In the genomic region with DNA sequence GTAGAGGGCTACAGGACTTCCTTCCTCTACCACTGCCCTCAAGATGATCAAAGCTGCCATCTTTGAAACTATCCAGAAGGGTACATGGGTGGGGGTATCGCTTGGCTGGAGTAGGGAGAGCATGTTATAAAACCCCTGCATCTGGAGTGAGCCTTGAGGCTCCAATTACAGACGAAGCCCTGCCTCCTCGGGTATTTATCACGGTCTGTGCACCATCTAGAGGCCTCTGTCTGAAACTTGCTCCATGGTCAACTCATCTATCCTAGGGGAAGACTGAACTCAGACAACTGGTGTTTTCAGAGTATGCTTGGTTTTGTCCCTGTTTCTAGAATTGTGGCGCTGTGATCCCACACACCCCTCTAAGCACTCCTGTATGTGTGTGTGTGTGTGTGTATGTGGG, we compare ENCODE assay signal across 8 mouse cellular contexts. TPM values are rescaled to one million over a fixed set of nuclear protein-coding genes. Genes with fewer than 3 reads are reported as not detected.
DNase-seq lines count a peak whose midpoint lies in the region; ATAC-seq and TF ChIP-seq lines count a peak whose summit lies in the region.

No protein-coding gene starts in this region.

- no peaks in the 10 kb centered on the region for H3K27me3 ChIP-seq in heart, embryonic 11.5 days (ENCODE audit: control insufficient read depth, insufficient read depth, low read length)
- H3K27me3 ChIP-seq in midbrain, embryonic 16.5 days (ENCODE audit: control insufficient read depth, insufficient read depth, low read depth, low read length), result no peaks in the 10 kb centered on the region

- 31% methylated on average over 5 of the region's 5 CpGs for WGBS in heart, embryonic 11.5 days (ENCODE audit: insufficient replicate concordance)
- 53% methylated on average over 5 of the region's 5 CpGs for WGBS in midbrain, embryonic 16.5 days

- H3K9ac ChIP-seq in heart, embryonic 11.5 days (ENCODE audit: low read depth, low read length), result no peak overlapping the region
- H3K9ac ChIP-seq in midbrain, embryonic 16.5 days (ENCODE audit: low read depth, low read length), result no peak overlapping the region

- no peaks in the 10 kb centered on the region for H3K9me3 ChIP-seq in heart, embryonic 11.5 days (replicated peaks; ENCODE audit: control insufficient read depth, low read length)
- H3K9me3 ChIP-seq in midbrain, embryonic 16.5 days (replicated peaks; ENCODE audit: control insufficient read depth, low read length, poor library complexity, severe bottlenecking), result no peaks in the 10 kb centered on the region

- peak; percentile 79 for TF ChIP-seq CTCF in layer of hippocampus, adult 2 months (conservative IDR thresholded peaks at IDR 0.05)

- no peak overlapping the region for H3K4me2 ChIP-seq in heart, embryonic 11.5 days
- no peak overlapping the region for H3K4me2 ChIP-seq in midbrain, embryonic 16.5 days (ENCODE audit: low read length)

- H3K36me3 ChIP-seq in heart, embryonic 11.5 days (ENCODE audit: control insufficient read depth, insufficient read depth, low read length), result no peaks in the 10 kb centered on the region
- H3K36me3 ChIP-seq in midbrain, embryonic 16.5 days (ENCODE audit: control insufficient read depth, insufficient read depth, low read length), result no peaks in the 10 kb centered on the region

- no peak overlapping the region for H3K4me3 ChIP-seq in heart, embryonic 11.5 days (ENCODE audit: low read depth, low read length)
- H3K4me3 ChIP-seq in layer of hippocampus, adult 2 months, result no peak overlapping the region
- no peak overlapping the region for H3K4me3 ChIP-seq in midbrain, embryonic 16.5 days (ENCODE audit: low read depth, low read length)

- ATAC-seq in heart, embryonic 11.5 days (replicated peaks; ENCODE audit: insufficient number of reproducible peaks, low FRiP score, low TSS enrichment), result no peak; the same call in 1 of the 2 replicates
- ATAC-seq in midbrain, embryonic 16.5 days, result peak; percentile 86
- ATAC-seq in inflammation-experienced regulatory T-cells, adult 6 months, result no peak

- DNase-seq in heart, adult 8-10 months (ENCODE audit: low spot score), result peak; percentile 68
- peak; percentile 85 for DNase-seq in brain, adult 2 months (ENCODE audit: low read depth, low spot score)
- peak; percentile 35 to 61 for DNase-seq in heart, adult 9 months (ENCODE audit: low spot score in 2 of 2)
- DNase-seq in layer of hippocampus, adult 2 months (ENCODE audit: low spot score in 2 of 2), result peak; percentile 53 to 64
- no peak for DNase-seq in spleen, adult 18-20 months

- no peaks in the 10 kb centered on the region for H3K4me1 ChIP-seq in heart, embryonic 11.5 days (ENCODE audit: control insufficient read depth, insufficient read depth, low read length)
- H3K4me1 ChIP-seq in midbrain, embryonic 16.5 days (ENCODE audit: control insufficient read depth, insufficient read depth, low read length), result peaks cover 3% of the 10 kb centered on the region; the same call in 1 of the 2 replicates

- H3K27ac ChIP-seq in heart, embryonic 11.5 days (ENCODE audit: low read depth, low read length), result no peak overlapping the region
- H3K27ac ChIP-seq in layer of hippocampus, adult 2 months, result no peak overlapping the region
- no peak overlapping the region for H3K27ac ChIP-seq in midbrain, embryonic 16.5 days (ENCODE audit: low read length)

RNA-seq across cellular contexts. Expression of a gene that starts 59.7 kb away (rescaled TPM):
- total RNA-seq in heart, adult 8-10 months (2022), result not detected
- 0.70 TPM in 1 of 2 replicates, not detected in the other for polyA plus RNA-seq in heart, embryonic 11.5 days (2014; fragmentation: Nextera tagmentation; extraction: Ambion mirVana)
- not detected for total RNA-seq in layer of hippocampus, adult 2 months (2021)
- 0.67 and 1.6 TPM in 2 replicates for polyA plus RNA-seq in midbrain, embryonic 16.5 days (2015; fragmentation: Nextera tagmentation; extraction: Ambion mirVana)
- polyA plus RNA-seq in inflammation-experienced regulatory T-cells, adult 6 months (2017; shearing (Covaris generic)), result 10 to 100 TPM in 2 of 3 experiments, not detected in 1; 14.2 to 23.9 TPM

Comparison
In these comparisons a context has a peak if more than half of its experiments do, and no peak if none do; other contexts are left out.
1. DNase-seq: peak in heart, adult 8-10 months (single experiment), brain, adult 2 months (single experiment), heart, adult 9 months (2 of 2) and layer of hippocampus, adult 2 months (2 of 2); none in spleen, adult 18-20 months (0 of 2).